Mouse (Mus musculus): Measurements from ENCODE around the gene Mical3. TPM values are rescaled to one million over a fixed set of nuclear protein-coding genes. Genes with fewer than 3 reads are reported as not detected.

Gene Mical3
- polyA plus RNA-seq, 1 experiment = 49.0 TPM

DNA sequence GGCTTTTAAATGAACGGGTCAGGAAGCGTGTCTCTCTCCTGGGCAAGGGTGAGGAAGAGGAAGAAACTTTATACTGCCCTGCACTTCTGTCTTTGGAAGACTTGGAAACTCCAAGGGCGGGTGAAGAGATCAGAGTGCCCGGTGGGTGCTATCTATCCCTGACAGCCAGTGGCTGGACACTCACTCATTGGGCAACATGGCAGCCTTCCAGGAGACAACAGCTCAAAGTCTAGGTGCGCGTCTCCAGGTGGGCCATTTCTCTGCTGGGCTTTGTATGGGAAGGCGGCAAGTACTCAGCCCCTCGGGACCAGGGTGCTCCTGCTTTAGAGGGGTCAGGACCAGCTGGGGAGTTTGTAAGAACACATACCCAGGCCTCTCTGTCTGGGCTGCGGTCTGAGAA lies 185.3 kb downstream of the Mical3 start:
- Histone ChIP-seq H3K9me3 (replicated peaks; ENCODE audit: control insufficient read depth, insufficient read depth, low read length, poor library complexity, severe bottlenecking) (no peaks in the 10 kb centered on the region), H3K36me3 (ENCODE audit: control insufficient read depth, insufficient read depth, low read length, poor library complexity, severe bottlenecking) (no peaks in the 10 kb centered on the region), H3K27ac (ENCODE audit: insufficient read depth, low read length) (no peak overlapping the region), H3K4me1 (ENCODE audit: control insufficient read depth, insufficient read depth, low read length) (peaks cover 7% of the 10 kb centered on the region), H3K9ac (ENCODE audit: low read depth, poor library complexity, severe bottlenecking) (no peak overlapping the region), H3K4me3 (ENCODE audit: low read depth, low read length) (no peak overlapping the region), H3K27me3 (ENCODE audit: control insufficient read depth, insufficient read depth, low read length, poor library complexity, severe bottlenecking) (no peaks in the 10 kb centered on the region)
- TF ChIP-seq POLR2A (IDR thresholded peaks at IDR 0.05; ENCODE audit: insufficient read depth, low read length) (no peak), CTCF (IDR thresholded peaks at IDR 0.05; ENCODE audit: low read depth, low read length) (no peak), EP300 (IDR thresholded peaks at IDR 0.05; ENCODE audit: insufficient read depth, low read depth, low read length) (no peak)

DNA sequence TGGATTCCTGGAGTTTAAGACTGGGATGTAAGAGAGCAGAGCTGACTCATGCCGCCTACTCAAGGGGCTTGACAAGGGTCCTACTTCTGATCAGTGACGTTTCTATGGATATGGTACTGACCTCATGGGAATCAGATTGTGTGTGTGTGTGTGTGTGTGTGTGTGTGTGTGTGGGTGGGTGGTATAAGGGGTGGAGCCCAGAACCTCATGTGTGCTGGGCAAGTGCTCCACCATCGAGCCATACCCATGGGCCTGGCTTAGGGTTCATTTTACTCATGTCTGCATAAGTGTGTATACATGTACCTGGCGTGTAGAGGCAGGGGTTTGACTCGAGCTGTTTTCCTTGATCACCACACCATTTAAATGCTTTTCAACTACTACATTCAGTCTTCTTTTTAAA lies 186.8 kb downstream of the Mical3 start:
- no peaks in the 10 kb centered on the region for H3K36me3 ChIP-seq (ENCODE audit: control insufficient read depth, insufficient read depth, low read length, poor library complexity, severe bottlenecking)
- peaks cover 7% of the 10 kb centered on the region for H3K4me1 ChIP-seq (ENCODE audit: control insufficient read depth, insufficient read depth, low read length)
- no peaks in the 10 kb centered on the region for H3K9me3 ChIP-seq (replicated peaks; ENCODE audit: control insufficient read depth, insufficient read depth, low read length, poor library complexity, severe bottlenecking)

DNA sequence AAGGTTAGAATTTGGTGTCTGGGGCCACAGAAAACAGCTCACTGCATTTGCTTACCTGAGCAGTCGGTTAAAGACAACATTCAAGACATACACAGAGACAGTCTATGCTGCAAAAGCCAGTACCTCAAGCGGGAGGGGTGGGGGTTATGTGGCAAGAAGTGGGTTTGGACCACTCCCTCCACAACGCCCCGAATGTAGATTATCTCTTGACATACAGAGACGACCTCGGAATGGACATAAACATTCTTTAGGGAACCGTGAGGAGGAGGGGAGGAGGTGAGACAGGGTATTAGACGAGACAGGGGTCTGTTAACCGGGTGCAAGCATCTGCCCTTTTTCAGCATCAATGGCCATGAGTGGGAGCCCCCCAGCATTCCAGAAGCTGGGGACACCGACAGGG lies 187.2 kb downstream of the Mical3 start:
- no peak overlapping the region for H3K4me3 ChIP-seq (ENCODE audit: low read depth, low read length)
- H3K9ac ChIP-seq (ENCODE audit: low read depth, poor library complexity, severe bottlenecking) = no peak overlapping the region
- no peaks in the 10 kb centered on the region for H3K36me3 ChIP-seq (ENCODE audit: control insufficient read depth, insufficient read depth, low read length, poor library complexity, severe bottlenecking)
- peaks cover 7% of the 10 kb centered on the region for H3K4me1 ChIP-seq (ENCODE audit: control insufficient read depth, insufficient read depth, low read length)
- TF ChIP-seq POLR2A (IDR thresholded peaks at IDR 0.05; ENCODE audit: insufficient read depth, low read length) (no peak), EP300 (IDR thresholded peaks at IDR 0.05; ENCODE audit: insufficient read depth, low read depth, low read length) (no peak), CTCF (IDR thresholded peaks at IDR 0.05; ENCODE audit: low read depth, low read length) (no peak)
- H3K27ac ChIP-seq (ENCODE audit: insufficient read depth, low read length) = no peak overlapping the region
- no peaks in the 10 kb centered on the region for H3K27me3 ChIP-seq (ENCODE audit: control insufficient read depth, insufficient read depth, low read length, poor library complexity, severe bottlenecking)
- H3K9me3 ChIP-seq (replicated peaks; ENCODE audit: control insufficient read depth, insufficient read depth, low read length, poor library complexity, severe bottlenecking) = no peaks in the 10 kb centered on the region

More for the DNA sequence above, 186.8 kb downstream of the Mical3 start:
- Histone ChIP-seq H3K9ac (ENCODE audit: low read depth, poor library complexity, severe bottlenecking) (no peak overlapping the region), H3K27ac (ENCODE audit: insufficient read depth, low read length) (no peak overlapping the region), H3K4me3 (ENCODE audit: low read depth, low read length) (no peak overlapping the region), H3K27me3 (ENCODE audit: control insufficient read depth, insufficient read depth, low read length, poor library complexity, severe bottlenecking) (no peaks in the 10 kb centered on the region)
- TF ChIP-seq POLR2A (IDR thresholded peaks at IDR 0.05; ENCODE audit: insufficient read depth, low read length) (no peak), EP300 (IDR thresholded peaks at IDR 0.05; ENCODE audit: insufficient read depth, low read depth, low read length) (no peak)

DNA sequence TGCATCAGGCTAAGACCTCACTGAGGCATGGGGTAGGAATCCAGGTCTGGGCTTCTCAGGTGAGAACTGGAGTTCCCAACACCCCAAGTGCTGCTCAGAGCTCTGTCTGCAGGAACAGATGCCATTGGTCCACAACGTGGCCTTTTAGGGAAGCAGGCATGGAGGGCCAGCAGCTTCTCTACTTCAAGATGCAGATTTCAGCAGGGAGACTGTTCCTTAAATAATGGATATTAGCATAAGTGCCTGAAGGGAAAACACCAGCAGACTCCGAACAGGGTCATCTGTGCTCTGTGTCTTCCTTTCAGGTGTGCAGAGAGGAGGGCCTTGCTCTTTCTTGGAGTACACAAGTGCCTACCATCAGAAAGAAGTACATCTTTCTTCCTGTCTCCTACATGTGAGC lies 187.7 kb downstream of the Mical3 start:
- Histone ChIP-seq H3K27me3 (ENCODE audit: control insufficient read depth, insufficient read depth, low read length, poor library complexity, severe bottlenecking) (no peaks in the 10 kb centered on the region), H3K9ac (ENCODE audit: low read depth, poor library complexity, severe bottlenecking) (no peak overlapping the region), H3K27ac (ENCODE audit: insufficient read depth, low read length) (no peak overlapping the region), H3K4me3 (ENCODE audit: low read depth, low read length) (no peak overlapping the region), H3K4me1 (ENCODE audit: control insufficient read depth, insufficient read depth, low read length) (peaks cover 11% of the 10 kb centered on the region), H3K36me3 (ENCODE audit: control insufficient read depth, insufficient read depth, low read length, poor library complexity, severe bottlenecking) (no peaks in the 10 kb centered on the region), H3K9me3 (replicated peaks; ENCODE audit: control insufficient read depth, insufficient read depth, low read length, poor library complexity, severe bottlenecking) (no peaks in the 10 kb centered on the region)
- TF ChIP-seq CTCF (IDR thresholded peaks at IDR 0.05; ENCODE audit: low read depth, low read length) = no peak
- no peak for TF ChIP-seq EP300 (IDR thresholded peaks at IDR 0.05; ENCODE audit: insufficient read depth, low read depth, low read length)
- no peak for TF ChIP-seq POLR2A (IDR thresholded peaks at IDR 0.05; ENCODE audit: insufficient read depth, low read length)

DNA sequence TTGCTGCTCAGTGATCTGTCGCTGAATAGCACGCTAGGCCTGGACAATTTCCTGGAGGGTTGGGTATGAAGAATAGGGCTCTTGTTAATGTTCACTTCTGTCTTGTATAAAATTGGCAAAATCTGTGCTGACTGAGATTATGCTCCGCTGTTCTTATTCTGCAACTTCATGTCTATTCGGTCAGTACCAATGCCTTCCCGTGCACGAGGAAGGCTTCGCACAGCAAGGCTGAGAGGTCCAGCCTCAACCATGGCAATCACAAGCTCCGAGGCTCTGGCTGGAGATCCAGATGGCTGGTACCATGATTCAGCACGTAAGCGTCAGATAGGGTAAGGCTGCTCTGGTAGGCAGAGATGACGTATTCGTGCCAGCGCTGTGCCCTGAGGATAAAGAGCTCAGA lies 189.2 kb downstream of the Mical3 start:
- TF ChIP-seq CTCF (IDR thresholded peaks at IDR 0.05; ENCODE audit: low read depth, low read length) (no peak), POLR2A (IDR thresholded peaks at IDR 0.05; ENCODE audit: insufficient read depth, low read length) (no peak), EP300 (IDR thresholded peaks at IDR 0.05; ENCODE audit: insufficient read depth, low read depth, low read length) (no peak)
- no peak overlapping the region for H3K27ac ChIP-seq (ENCODE audit: insufficient read depth, low read length)
- H3K9ac ChIP-seq (ENCODE audit: low read depth, poor library complexity, severe bottlenecking) = no peak overlapping the region
- H3K9me3 ChIP-seq (replicated peaks; ENCODE audit: control insufficient read depth, insufficient read depth, low read length, poor library complexity, severe bottlenecking) = no peaks in the 10 kb centered on the region
- no peak overlapping the region for H3K4me3 ChIP-seq (ENCODE audit: low read depth, low read length)
- H3K4me1 ChIP-seq (ENCODE audit: control insufficient read depth, insufficient read depth, low read length) = peaks cover 11% of the 10 kb centered on the region
- no peaks in the 10 kb centered on the region for H3K27me3 ChIP-seq (ENCODE audit: control insufficient read depth, insufficient read depth, low read length, poor library complexity, severe bottlenecking)
- H3K36me3 ChIP-seq (ENCODE audit: control insufficient read depth, insufficient read depth, low read length, poor library complexity, severe bottlenecking) = no peaks in the 10 kb centered on the region

DNA sequence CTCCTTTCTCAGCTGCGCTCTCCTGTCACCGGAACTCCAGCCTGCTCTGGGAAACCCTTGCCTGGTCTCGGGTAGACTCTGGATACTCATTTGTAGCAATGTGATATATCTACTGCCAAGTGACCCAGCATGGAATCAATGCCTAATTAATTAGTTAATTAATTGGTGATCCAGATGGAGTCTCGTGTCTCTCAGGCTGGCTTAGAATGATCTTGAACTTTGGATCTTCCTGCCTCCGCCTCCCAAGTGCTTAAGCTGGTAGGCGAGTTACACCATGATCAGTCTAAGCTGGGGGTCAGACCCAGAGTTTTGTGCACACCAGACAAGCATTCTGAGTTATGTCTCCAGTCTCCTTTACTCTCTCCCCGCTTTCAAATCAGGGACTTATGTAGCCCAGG lies 189.7 kb downstream of the Mical3 start:
- TF ChIP-seq CTCF (IDR thresholded peaks at IDR 0.05; ENCODE audit: low read depth, low read length) (no peak), EP300 (IDR thresholded peaks at IDR 0.05; ENCODE audit: insufficient read depth, low read depth, low read length) (no peak), POLR2A (IDR thresholded peaks at IDR 0.05; ENCODE audit: insufficient read depth, low read length) (no peak)
- Histone ChIP-seq H3K9ac (ENCODE audit: low read depth, poor library complexity, severe bottlenecking) (no peak overlapping the region), H3K36me3 (ENCODE audit: control insufficient read depth, insufficient read depth, low read length, poor library complexity, severe bottlenecking) (no peaks in the 10 kb centered on the region), H3K4me1 (ENCODE audit: control insufficient read depth, insufficient read depth, low read length) (peaks cover 11% of the 10 kb centered on the region), H3K27ac (ENCODE audit: insufficient read depth, low read length) (no peak overlapping the region), H3K27me3 (ENCODE audit: control insufficient read depth, insufficient read depth, low read length, poor library complexity, severe bottlenecking) (no peaks in the 10 kb centered on the region), H3K9me3 (replicated peaks; ENCODE audit: control insufficient read depth, insufficient read depth, low read length, poor library complexity, severe bottlenecking) (no peaks in the 10 kb centered on the region), H3K4me3 (ENCODE audit: low read depth, low read length) (no peak overlapping the region)
